ENCODE assay signal across 27 mouse cellular contexts in the genomic region with DNA sequence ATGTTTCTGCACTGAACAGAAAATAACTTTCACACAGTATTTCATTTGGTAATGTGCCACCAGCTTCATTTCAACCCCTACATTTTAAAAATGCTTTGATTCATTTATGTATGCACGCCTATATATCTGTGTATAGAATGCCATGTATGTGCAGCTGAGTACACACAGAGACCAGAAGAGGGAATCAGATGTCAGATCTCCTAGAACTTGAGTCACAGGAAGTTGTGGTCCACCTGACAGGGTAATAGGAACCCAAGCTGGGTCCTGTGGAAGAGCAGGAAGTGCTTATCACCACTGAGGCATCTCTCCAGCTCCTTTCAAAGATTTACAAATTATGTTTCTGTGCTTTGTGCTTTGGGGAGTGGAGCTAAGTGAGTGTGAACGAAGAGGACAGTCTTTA. TPM values are rescaled to one million over a fixed set of nuclear protein-coding genes. Genes with fewer than 3 reads are reported as not detected.
DNase-seq lines count a peak whose midpoint lies in the region; ATAC-seq and TF ChIP-seq lines count a peak whose summit lies in the region.
"Had no signal": no experiment of that assay in that cellular context is flagged by ENCODE, and none has a peak within 500 bp of the region (broad histone marks: within the 10 kb centered on the region; RNA-seq: fewer than 3 reads in every experiment).

No protein-coding gene starts in this region.

- 90% methylated on average over 2 of the region's 2 CpGs for WGBS in hindbrain, postnatal 0 days

- ATAC-seq in G1E (ENCODE audit: extremely low read depth, insufficient number of reproducible peaks, low FRiP score, poor library complexity, severe bottlenecking): peak; percentile 54
- no peak for ATAC-seq in hindbrain, postnatal 0 days
- ATAC-seq: forebrain, embryonic 14.5 days; intestine, embryonic 16.5 days had no signal

- no peaks in the 10 kb centered on the region for H3K9me3 ChIP-seq in G1E (replicated peaks)
- no peaks in the 10 kb centered on the region for H3K9me3 ChIP-seq in hindbrain, postnatal 0 days (ENCODE audit: low read length)
- H3K9me3 ChIP-seq: hindbrain, embryonic 10.5 days; hindbrain, embryonic 15.5 days; midbrain, embryonic 10.5 days; neural tube, embryonic 12.5 days had no signal

- no peak overlapping the region for H3K4me3 ChIP-seq in G1E (ENCODE audit: low read depth, low read length)
- no peak overlapping the region for H3K4me3 ChIP-seq in hindbrain, postnatal 0 days (ENCODE audit: low read length)
- H3K4me3 ChIP-seq: hindbrain, embryonic 10.5 days; hindbrain, embryonic 15.5 days; midbrain, embryonic 10.5 days; myocyte; neural tube, embryonic 12.5 days had no signal

- DNase-seq in 3T3-L1 (ENCODE audit: low read depth, low spot score) (peak; percentile 52), 416B (ENCODE audit: low read depth) (peak; percentile 96), G1E (ENCODE audit: low spot score) (no peak)
- peak; percentile 50 for DNase-seq in induced T-regulatory cell, adult 2 months (ENCODE audit: low read depth)
- no peak for DNase-seq in left cerebral cortex, postnatal 4 days
- no peak for DNase-seq in hindbrain, postnatal 0 days (ENCODE audit: low spot score)
- DNase-seq in retina, embryonic 14.5 days (ENCODE audit: low spot score): no peak
- DNase-seq: adrenal gland, postnatal 36 days; cerebellum, adult 2 months; cerebellum, postnatal 14 days; heart, postnatal 14 days; kidney, adult 8-10 months; kidney, postnatal 10 days; layer of hippocampus, adult 9-11 months; liver; lung, adult 2 months; lung, postnatal 10 days; right cerebral cortex, postnatal 4 days had no signal

- peaks cover 83% of the 10 kb centered on the region for H3K36me3 ChIP-seq in G1E (replicated peaks)
- peaks cover 47% of the 10 kb centered on the region for H3K36me3 ChIP-seq in hindbrain, postnatal 0 days (ENCODE audit: insufficient read depth, low read length)

- no peak overlapping the region for H3K4me2 ChIP-seq in hindbrain, postnatal 0 days (ENCODE audit: low read depth, low read length)
- H3K4me2 ChIP-seq: hindbrain, embryonic 15.5 days; neural tube, embryonic 12.5 days had no signal

- no peaks in the 10 kb centered on the region for H3K27me3 ChIP-seq in G1E (ENCODE audit: insufficient read depth, low read length)
- no peaks in the 10 kb centered on the region for H3K27me3 ChIP-seq in hindbrain, postnatal 0 days (ENCODE audit: insufficient read depth, low read length)
- H3K27me3 ChIP-seq: hindbrain, embryonic 15.5 days; neural tube, embryonic 12.5 days had no signal

- TF ChIP-seq CTCF in G1E (IDR thresholded peaks at IDR 0.05; ENCODE audit: low read depth, low read length): no peak
- no peak for TF ChIP-seq CTCF in hindbrain, postnatal 0 days (IDR thresholded peaks at IDR 0.05; ENCODE audit: low read depth)

- no peak overlapping the region for H3K27ac ChIP-seq in hindbrain, postnatal 0 days
- H3K27ac ChIP-seq: hindbrain, embryonic 10.5 days; hindbrain, embryonic 15.5 days; liver, embryonic 14.5 days; midbrain, embryonic 10.5 days; neural tube, embryonic 12.5 days; stomach, postnatal 0 days had no signal

- intact Hi-C loops in left cerebral cortex, postnatal 4 days (cut with DNase I): loop anchor here (10.0 kb wide), 1 partner anchor 127 kb away; no protein-coding TSS in a partner anchor

- peaks cover 15% of the 10 kb centered on the region for H3K4me1 ChIP-seq in G1E (ENCODE audit: insufficient read depth, low read depth, low read length)
- H3K4me1 ChIP-seq in hindbrain, postnatal 0 days (ENCODE audit: insufficient read depth, low read length): no peaks in the 10 kb centered on the region
- H3K4me1 ChIP-seq: hindbrain, embryonic 10.5 days; hindbrain, embryonic 15.5 days; midbrain, embryonic 10.5 days; neural tube, embryonic 12.5 days had no signal

- no peak overlapping the region for H3K9ac ChIP-seq in hindbrain, postnatal 0 days (replicated peaks; ENCODE audit: low read length)
- H3K9ac ChIP-seq: hindbrain, embryonic 15.5 days; liver, embryonic 14.5 days; neural tube, embryonic 12.5 days had no signal

RNA-seq across cellular contexts. Expression of a gene that starts 16.3 kb away (rescaled TPM):
- total RNA-seq in G1E (2014; fragmentation: Nextera tagmentation): 205 and 207 TPM in 2 replicates
- total RNA-seq in G1E (2017): 38.2 and 45.1 TPM in 2 replicates
- polyA plus RNA-seq in G1E (2012): 60.3 and 81.1 TPM in 2 replicates
- total RNA-seq in left cerebral cortex, postnatal 4 days (2021): 10 to 100 TPM; 43.2 to 44.0 TPM
- total RNA-seq in hindbrain, postnatal 0 days (2014; rRNA removed): 30.9 and 35.1 TPM in 2 replicates
- 10.8 and 10.9 TPM in 2 replicates for polyA plus RNA-seq in hindbrain, postnatal 0 days (2015; fragmentation: Nextera tagmentation; extraction: Ambion mirVana)

RNA-seq across cellular contexts. Expression of a gene that starts 50.2 kb away (rescaled TPM):
- total RNA-seq in G1E (2014; fragmentation: Nextera tagmentation) (17.4 and 18.8 TPM in 2 replicates), G1E (2017) (21.7 and 21.9 TPM in 2 replicates)
- polyA plus RNA-seq in G1E (2012): 5.1 and 6.3 TPM in 2 replicates
- 10 to 100 TPM; 21.3 to 21.6 TPM for total RNA-seq in left cerebral cortex, postnatal 4 days (2021)
- 12.8 and 13.1 TPM in 2 replicates for total RNA-seq in hindbrain, postnatal 0 days (2014; rRNA removed)
- 5.4 and 5.8 TPM in 2 replicates for polyA plus RNA-seq in hindbrain, postnatal 0 days (2015; fragmentation: Nextera tagmentation; extraction: Ambion mirVana)

RNA-seq across cellular contexts. Expression of a gene that starts 51.6 kb away (rescaled TPM):
- total RNA-seq in G1E (2014; fragmentation: Nextera tagmentation) (126 and 131 TPM in 2 replicates), G1E (2017) (77.0 and 81.8 TPM in 2 replicates)
- 37.3 and 56.4 TPM in 2 replicates for polyA plus RNA-seq in G1E (2012)
- total RNA-seq in left cerebral cortex, postnatal 4 days (2021): 100 to 1,000 TPM in 1 of 2 experiments, 10 to 100 TPM in 1; 98.4 to 108 TPM
- 97.9 and 99.5 TPM in 2 replicates for total RNA-seq in hindbrain, postnatal 0 days (2014; rRNA removed)
- 74.3 and 82.2 TPM in 2 replicates for polyA plus RNA-seq in hindbrain, postnatal 0 days (2015; fragmentation: Nextera tagmentation; extraction: Ambion mirVana)

Comparison
In these comparisons a context has a peak if more than half of its experiments do, and no peak if none do; other contexts are left out.
1. DNase-seq: peak in 3T3-L1 (single experiment), 416B (single experiment) and induced T-regulatory cell, adult 2 months (single experiment); none in G1E (single experiment), left cerebral cortex, postnatal 4 days (single experiment), hindbrain, postnatal 0 days (single experiment) and retina, embryonic 14.5 days (single experiment).